28 mouse cellular contexts compared by ENCODE assay signal in the genomic region with DNA sequence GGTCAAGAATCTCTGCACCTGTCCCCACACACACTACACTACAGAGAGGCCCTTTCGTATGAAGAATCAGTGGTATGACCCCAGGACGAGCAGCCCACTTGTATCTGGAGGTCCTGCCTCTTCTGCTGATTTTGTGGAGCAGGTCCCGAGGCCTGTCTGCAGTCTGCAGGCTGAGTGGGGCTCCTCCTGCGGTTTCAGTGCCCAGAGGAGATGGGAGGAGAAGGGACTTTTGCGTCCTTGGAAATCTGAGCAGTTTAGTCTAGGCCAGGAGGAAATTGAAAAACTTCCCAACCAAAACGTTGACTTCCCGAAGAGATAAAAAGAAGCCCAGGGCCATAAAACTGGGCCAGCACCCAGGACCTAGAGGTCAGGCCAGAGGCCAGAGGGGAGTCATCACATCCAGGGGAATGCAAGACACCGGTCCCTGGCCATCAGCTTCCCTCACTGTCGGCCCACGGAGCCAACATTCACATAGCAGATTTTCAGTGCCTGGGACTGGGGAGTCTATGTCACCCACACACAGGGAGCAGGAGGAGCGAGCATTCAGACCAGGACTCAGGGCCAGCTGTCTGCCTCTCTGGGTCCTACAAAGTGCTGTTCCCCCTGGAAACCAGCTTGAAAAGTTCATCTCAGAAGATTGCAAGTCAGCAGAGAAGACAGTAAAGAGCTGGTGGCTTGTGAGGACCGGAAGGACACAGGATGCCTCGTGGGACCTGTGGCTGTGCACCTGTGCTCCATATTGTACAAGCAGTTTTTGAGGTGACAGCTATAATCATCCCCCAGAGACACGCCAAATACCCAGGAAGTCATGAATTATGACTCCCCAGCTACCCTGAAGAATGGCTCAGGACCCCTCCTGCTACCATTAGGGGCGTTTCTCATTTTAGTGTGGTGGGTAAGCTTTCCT.
DNase-seq lines count a peak whose midpoint lies in the region; ATAC-seq and TF ChIP-seq lines count a peak whose summit lies in the region.
"Had no signal": no experiment of that assay in that cellular context is flagged by ENCODE, and none has a peak within 500 bp of the region (broad histone marks: within the 10 kb centered on the region; RNA-seq: fewer than 3 reads in every experiment).

No protein-coding gene starts in this region.

- H3K27ac ChIP-seq in kidney, postnatal 0 days = no peak overlapping the region
- H3K27ac ChIP-seq: embryonic facial prominence, embryonic 12.5 days; hindbrain, embryonic 13.5 days; layer of hippocampus, adult 2 months; liver, embryonic 12.5 days; midbrain, embryonic 12.5 days; neural tube, embryonic 12.5 days had no signal

- H3K9ac ChIP-seq in kidney, postnatal 0 days (ENCODE audit: low read depth, low read length) = no peak overlapping the region
- H3K9ac ChIP-seq: embryonic facial prominence, embryonic 12.5 days; hindbrain, embryonic 13.5 days; liver, embryonic 12.5 days; liver, postnatal 0 days; midbrain, embryonic 12.5 days; neural tube, embryonic 12.5 days had no signal

- no peak for TF ChIP-seq CTCF in kidney, postnatal 0 days (IDR thresholded peaks at IDR 0.05; ENCODE audit: low read depth)

- H3K36me3 ChIP-seq in kidney, postnatal 0 days (ENCODE audit: insufficient read depth, low read length) = no peaks in the 10 kb centered on the region
- H3K36me3 ChIP-seq: embryonic facial prominence, embryonic 12.5 days; G1E; hindbrain, embryonic 13.5 days; liver, embryonic 12.5 days; midbrain, embryonic 12.5 days; neural tube, embryonic 12.5 days had no signal

- H3K4me1 ChIP-seq in kidney, postnatal 0 days (replicated peaks; ENCODE audit: insufficient read depth, low read length) = no peaks in the 10 kb centered on the region
- H3K4me1 ChIP-seq: embryonic facial prominence, embryonic 12.5 days; hindbrain, embryonic 13.5 days; liver, embryonic 12.5 days; midbrain, embryonic 12.5 days; neural tube, embryonic 12.5 days had no signal

- 36% methylated on average over 15 of the region's 15 CpGs for WGBS in kidney, postnatal 0 days

- H3K4me3 ChIP-seq in kidney, postnatal 0 days (replicated peaks; ENCODE audit: low read depth, low read length) = no peak overlapping the region
- H3K4me3 ChIP-seq: embryonic facial prominence, embryonic 12.5 days; hindbrain, embryonic 13.5 days; layer of hippocampus, adult 2 months; liver, embryonic 12.5 days; midbrain, embryonic 12.5 days; myocyte; neural tube, embryonic 12.5 days had no signal

- H3K9me3 ChIP-seq in kidney, postnatal 0 days (replicated peaks; ENCODE audit: low read length) = no peaks in the 10 kb centered on the region
- H3K9me3 ChIP-seq: embryonic facial prominence, embryonic 12.5 days; G1E; hindbrain, embryonic 13.5 days; liver, embryonic 12.5 days; midbrain, embryonic 12.5 days; neural tube, embryonic 12.5 days had no signal

- H3K4me2 ChIP-seq in kidney, postnatal 0 days (ENCODE audit: low read length) = no peak overlapping the region
- H3K4me2 ChIP-seq: embryonic facial prominence, embryonic 12.5 days; heart, embryonic 11.5 days; hindbrain, embryonic 13.5 days; liver, embryonic 12.5 days; midbrain, embryonic 12.5 days; neural tube, embryonic 12.5 days had no signal

- no peaks in the 10 kb centered on the region for H3K27me3 ChIP-seq in kidney, postnatal 0 days (ENCODE audit: insufficient read depth, low read length)
- H3K27me3 ChIP-seq: hindbrain, embryonic 13.5 days; liver, embryonic 12.5 days; neural tube, embryonic 12.5 days had no signal

- peak; percentile 44; the same call in 1 of the 2 replicates for ATAC-seq in kidney, postnatal 0 days (replicated peaks; ENCODE audit: low FRiP score, low read depth)
- ATAC-seq: forebrain, embryonic 14.5 days; intestine, postnatal 0 days; liver, embryonic 12.5 days; liver, postnatal 0 days had no signal

- DNase-seq in kidney, postnatal 0 days (ENCODE audit: low spot score) = peak; percentile 73
- DNase-seq in kidney, postnatal 14 days = no peak
- peak; percentile 16 to 51 for DNase-seq in thymus, adult 18-20 months
- peak; percentile 50 to 54 for DNase-seq in thymus, postnatal 10 days (ENCODE audit: low spot score in 2 of 2)
- no peak for DNase-seq in left cerebral cortex, adult 8-10 months (ENCODE audit: low spot score in 2 of 2)
- DNase-seq in gastrocnemius, adult 18-20 months (ENCODE audit: low spot score) = no peak
- DNase-seq: adrenal gland, adult 8-10 months; cerebellum, adult 9-10 months; cerebellum, postnatal 36 days; gastrocnemius, postnatal 25 days; heart, adult 18-20 months; heart, postnatal 4 days; kidney, postnatal 36 days; left cerebral cortex, postnatal 4 days; liver, postnatal 0 days; lung, postnatal 36 days; right cerebral cortex, postnatal 25 days had no signal

Comparison
In these comparisons a context has a peak if more than half of its experiments do, and no peak if none do; other contexts are left out.
1. DNase-seq: peak in kidney, postnatal 0 days (single experiment), thymus, adult 18-20 months (2 of 2) and thymus, postnatal 10 days (2 of 2); none in kidney, postnatal 14 days (single experiment), left cerebral cortex, adult 8-10 months (0 of 2) and gastrocnemius, adult 18-20 months (single experiment).